Mouse (Mus musculus): Measurements from ENCODE around the gene Hdgfl3. TPM values are rescaled to one million over a fixed set of nuclear protein-coding genes. Genes with fewer than 3 reads are reported as not detected.
A peak's percentile ranks its signal among the peaks of the same experiment; 100 is the strongest.

Gene Hdgfl3
- polyA plus RNA-seq, 1 experiment from 2014 or later = 12.9 TPM

GRCm38 (mm10) chr7:81867231-81867930 is 66.9 kb downstream of the Hdgfl3 start:
- Histone ChIP-seq H3K27me3 (ENCODE audit: insufficient read depth, low read length) (no peaks in the 10 kb centered on the region), H3K9ac (ENCODE audit: low read depth, low read length) (no peak overlapping the region), H3K4me2 (ENCODE audit: low read length) (no peak overlapping the region), H3K36me3 (ENCODE audit: insufficient read depth, low read length) (no peaks in the 10 kb centered on the region; the same call in 1 of the 2 replicates), H3K4me1 (replicated peaks; ENCODE audit: insufficient read depth, low read length) (no peaks in the 10 kb centered on the region), H3K4me3 (replicated peaks; ENCODE audit: low read depth, low read length) (no peak overlapping the region), H3K9me3 (replicated peaks; ENCODE audit: low read length) (no peaks in the 10 kb centered on the region), H3K27ac (no peak overlapping the region)
- WGBS = 87% methylated on average over 9 of the region's 9 CpGs
- ATAC-seq (replicated peaks; ENCODE audit: low FRiP score, low read depth) (no peak), DNase-seq (ENCODE audit: low spot score) (no peak)
- no peak for TF ChIP-seq CTCF (IDR thresholded peaks at IDR 0.05; ENCODE audit: low read depth)

- H3K4me2 ChIP-seq (ENCODE audit: low read length) = no peak overlapping the region
- no peaks in the 10 kb centered on the region for H3K4me1 ChIP-seq (replicated peaks; ENCODE audit: insufficient read depth, low read length)
- no peak overlapping the region for H3K9ac ChIP-seq (ENCODE audit: low read depth, low read length)
- no peak for TF ChIP-seq CTCF (IDR thresholded peaks at IDR 0.05; ENCODE audit: low read depth)
- no peaks in the 10 kb centered on the region for H3K27me3 ChIP-seq (ENCODE audit: insufficient read depth, low read length)
- no peak overlapping the region for H3K27ac ChIP-seq
- DNase-seq (ENCODE audit: low spot score) (no peak), ATAC-seq (replicated peaks; ENCODE audit: low FRiP score, low read depth) (no peak)
- H3K9me3 ChIP-seq (replicated peaks; ENCODE audit: low read length) = no peaks in the 10 kb centered on the region
- H3K36me3 ChIP-seq (ENCODE audit: insufficient read depth, low read length) = no peaks in the 10 kb centered on the region; the same call in 1 of the 2 replicates
- no peak overlapping the region for H3K4me3 ChIP-seq (replicated peaks; ENCODE audit: low read depth, low read length)
- WGBS = 87% methylated on average over 6 of the region's 6 CpGs
Measured at GRCm38 (mm10) chr7:81865937-81866336, 68.3 kb downstream of the Hdgfl3 start.

- Histone ChIP-seq H3K4me3 (replicated peaks; ENCODE audit: low read depth, low read length) (no peak overlapping the region), H3K27me3 (ENCODE audit: insufficient read depth, low read length) (no peaks in the 10 kb centered on the region), H3K9me3 (replicated peaks; ENCODE audit: low read length) (no peaks in the 10 kb centered on the region), H3K4me1 (replicated peaks; ENCODE audit: insufficient read depth, low read length) (no peaks in the 10 kb centered on the region), H3K4me2 (ENCODE audit: low read length) (no peak overlapping the region), H3K36me3 (ENCODE audit: insufficient read depth, low read length) (no peaks in the 10 kb centered on the region; the same call in 1 of the 2 replicates), H3K9ac (ENCODE audit: low read depth, low read length) (no peak overlapping the region), H3K27ac (no peak overlapping the region)
- DNase-seq (ENCODE audit: low spot score) (no peak), ATAC-seq (replicated peaks; ENCODE audit: low FRiP score, low read depth) (no peak)
- no peak for TF ChIP-seq CTCF (IDR thresholded peaks at IDR 0.05; ENCODE audit: low read depth)
- 93% methylated on average over 6 of the region's 6 CpGs for WGBS
Measured at GRCm38 (mm10) chr7:81864552-81864951, 69.7 kb downstream of the Hdgfl3 start.

GRCm38 (mm10) chr7:81862587-81863583 is 71.4 kb downstream of the Hdgfl3 start:
- 72% methylated on average over 24 of the region's 24 CpGs for WGBS
- DNase-seq (ENCODE audit: low spot score) (no peak), ATAC-seq (replicated peaks; ENCODE audit: low FRiP score, low read depth) (no peak)
- H3K4me3 ChIP-seq (replicated peaks; ENCODE audit: low read depth, low read length) = no peak overlapping the region
- H3K4me1 ChIP-seq (replicated peaks; ENCODE audit: insufficient read depth, low read length) = peaks cover 6% of the 10 kb centered on the region; the same call in 1 of the 2 replicates
- 0 out of 2 replicates have a peak overlapping the region, but pooled peaks have one; percentile 6 for H3K27ac ChIP-seq
- no peaks in the 10 kb centered on the region for H3K36me3 ChIP-seq (ENCODE audit: insufficient read depth, low read length)
- no peaks in the 10 kb centered on the region for H3K9me3 ChIP-seq (replicated peaks; ENCODE audit: low read length)
- no peak overlapping the region for H3K9ac ChIP-seq (ENCODE audit: low read depth, low read length)
- no peak overlapping the region for H3K4me2 ChIP-seq (ENCODE audit: low read length)
- TF ChIP-seq CTCF (IDR thresholded peaks at IDR 0.05; ENCODE audit: low read depth) = no peak
- no peaks in the 10 kb centered on the region for H3K27me3 ChIP-seq (ENCODE audit: insufficient read depth, low read length)

GRCm38 (mm10) chr7:81861921-81862320 is 72.4 kb downstream of the Hdgfl3 start:
- DNase-seq (ENCODE audit: low spot score) (no peak), ATAC-seq (replicated peaks; ENCODE audit: low FRiP score, low read depth) (no peak)
- 79% methylated on average over 4 of the region's 4 CpGs for WGBS
- no peak overlapping the region for H3K27ac ChIP-seq
- no peaks in the 10 kb centered on the region for H3K36me3 ChIP-seq (ENCODE audit: insufficient read depth, low read length)
- H3K4me1 ChIP-seq (replicated peaks; ENCODE audit: insufficient read depth, low read length) = peaks cover 6% of the 10 kb centered on the region; the same call in 1 of the 2 replicates
- H3K9me3 ChIP-seq (replicated peaks; ENCODE audit: low read length) = no peaks in the 10 kb centered on the region
- H3K4me2 ChIP-seq (ENCODE audit: low read length) = no peak overlapping the region
- H3K4me3 ChIP-seq (replicated peaks; ENCODE audit: low read depth, low read length) = no peak overlapping the region
- no peaks in the 10 kb centered on the region for H3K27me3 ChIP-seq (ENCODE audit: insufficient read depth, low read length)
- no peak for TF ChIP-seq CTCF (IDR thresholded peaks at IDR 0.05; ENCODE audit: low read depth)
- H3K9ac ChIP-seq (ENCODE audit: low read depth, low read length) = no peak overlapping the region

- Histone ChIP-seq H3K27ac (no peak overlapping the region), H3K4me1 (replicated peaks; ENCODE audit: insufficient read depth, low read length) (peaks cover 6% of the 10 kb centered on the region; the same call in 1 of the 2 replicates), H3K9me3 (replicated peaks; ENCODE audit: low read length) (no peaks in the 10 kb centered on the region), H3K27me3 (ENCODE audit: insufficient read depth, low read length) (no peaks in the 10 kb centered on the region), H3K4me2 (ENCODE audit: low read length) (no peak overlapping the region), H3K9ac (ENCODE audit: low read depth, low read length) (no peak overlapping the region), H3K36me3 (ENCODE audit: insufficient read depth, low read length) (no peaks in the 10 kb centered on the region), H3K4me3 (replicated peaks; ENCODE audit: low read depth, low read length) (no peak overlapping the region)
- TF ChIP-seq CTCF (IDR thresholded peaks at IDR 0.05; ENCODE audit: low read depth) = no peak
- DNase-seq (ENCODE audit: low spot score) (no peak), ATAC-seq (replicated peaks; ENCODE audit: low FRiP score, low read depth) (no peak)
- 83% methylated on average over 2 of the region's 2 CpGs for WGBS
Measured at GRCm38 (mm10) chr7:81861461-81861860, 72.8 kb downstream of the Hdgfl3 start.

Measured in kidney, postnatal 0 days (tissue).